Mouse (Mus musculus): ENCODE measurements at regions not wholly inside any gene's neighbourhood (a gene's known extent, or its start where the extent isn't known, plus 50 kb on each side); places are given as distances from the start of the nearest gene placed in this dataset.
A peak's percentile ranks its signal among the peaks of the same experiment; 100 is the strongest.

- 65% methylated on average over 2 of the region's 2 CpGs for WGBS
- Histone ChIP-seq H3K4me1 (ENCODE audit: insufficient read depth, low read depth, low read length) (no peaks in the 10 kb centered on the region), H3K9ac (replicated peaks; ENCODE audit: low read depth) (no peak overlapping the region), H3K4me2 (replicated peaks; ENCODE audit: low read depth, low read length) (no peak overlapping the region), H3K4me3 (ENCODE audit: low read depth, low read length) (no peak overlapping the region), H3K36me3 (ENCODE audit: insufficient read depth, low read length) (no peaks in the 10 kb centered on the region), H3K27me3 (replicated peaks; ENCODE audit: insufficient read depth, low read length) (no peaks in the 10 kb centered on the region), H3K9me3 (ENCODE audit: low read length) (no peaks in the 10 kb centered on the region), H3K27ac (ENCODE audit: low read length) (no peak overlapping the region)
- DNase-seq (ENCODE audit: low spot score) (no peak), ATAC-seq (no peak)
- no peak for TF ChIP-seq EP300 (IDR thresholded peaks at IDR 0.05)
- no peak for TF ChIP-seq CTCF (IDR thresholded peaks at IDR 0.05)
These were observed 56.8 kb upstream of the Gm3045 start for GRCm38 (mm10) chr13:56369600-56369999.

GRCm38 (mm10) chr13:56371374-56371773 is 55.0 kb upstream of the Gm3045 start:
- no peak for TF ChIP-seq EP300 (IDR thresholded peaks at IDR 0.05)
- no peak for TF ChIP-seq CTCF (IDR thresholded peaks at IDR 0.05)
- Histone ChIP-seq H3K9me3 (ENCODE audit: low read length) (no peaks in the 10 kb centered on the region), H3K36me3 (ENCODE audit: insufficient read depth, low read length) (no peaks in the 10 kb centered on the region), H3K9ac (replicated peaks; ENCODE audit: low read depth) (no peak overlapping the region), H3K4me1 (ENCODE audit: insufficient read depth, low read depth, low read length) (no peaks in the 10 kb centered on the region), H3K4me3 (ENCODE audit: low read depth, low read length) (no peak overlapping the region), H3K27ac (ENCODE audit: low read length) (no peak overlapping the region), H3K4me2 (replicated peaks; ENCODE audit: low read depth, low read length) (no peak overlapping the region), H3K27me3 (replicated peaks; ENCODE audit: insufficient read depth, low read length) (no peaks in the 10 kb centered on the region)
- 27% methylated on average over 5 of the region's 5 CpGs for WGBS
- ATAC-seq (no peak), DNase-seq (ENCODE audit: low spot score) (no peak)

- H3K4me2 ChIP-seq (replicated peaks; ENCODE audit: low read depth, low read length): 0 out of 2 replicates have a peak overlapping the region, but pooled peaks have one; percentile 5
- no peak overlapping the region for H3K9ac ChIP-seq (replicated peaks; ENCODE audit: low read depth)
- no peaks in the 10 kb centered on the region for H3K27me3 ChIP-seq (replicated peaks; ENCODE audit: insufficient read depth, low read length)
- TF ChIP-seq EP300 (IDR thresholded peaks at IDR 0.05) (no peak), CTCF (IDR thresholded peaks at IDR 0.05) (no peak)
- no peak for DNase-seq (ENCODE audit: low spot score)
- H3K27ac ChIP-seq (ENCODE audit: low read length): no peak overlapping the region
- H3K36me3 ChIP-seq (ENCODE audit: insufficient read depth, low read length): no peaks in the 10 kb centered on the region
- H3K9me3 ChIP-seq (ENCODE audit: low read length): no peaks in the 10 kb centered on the region
- 41% methylated on average over 19 of the region's 20 CpGs for WGBS
- H3K4me3 ChIP-seq (ENCODE audit: low read depth, low read length): no peak overlapping the region
- no peaks in the 10 kb centered on the region for H3K4me1 ChIP-seq (ENCODE audit: insufficient read depth, low read depth, low read length)
- ATAC-seq: no peak
These were observed 54.2 kb upstream of the Gm3045 start for GRCm38 (mm10) chr13:56372003-56372725.

GRCm38 (mm10) chr13:56372727-56373126 is 53.7 kb upstream of the Gm3045 start:
- 66% methylated on average over 6 of the region's 6 CpGs for WGBS
- Histone ChIP-seq H3K9ac (replicated peaks; ENCODE audit: low read depth) (no peak overlapping the region), H3K9me3 (ENCODE audit: low read length) (no peaks in the 10 kb centered on the region), H3K4me1 (ENCODE audit: insufficient read depth, low read depth, low read length) (no peaks in the 10 kb centered on the region), H3K4me3 (ENCODE audit: low read depth, low read length) (no peak overlapping the region), H3K4me2 (replicated peaks; ENCODE audit: low read depth, low read length) (no peak overlapping the region), H3K27me3 (replicated peaks; ENCODE audit: insufficient read depth, low read length) (no peaks in the 10 kb centered on the region), H3K27ac (ENCODE audit: low read length) (no peak overlapping the region), H3K36me3 (ENCODE audit: insufficient read depth, low read length) (no peaks in the 10 kb centered on the region)
- TF ChIP-seq EP300 (IDR thresholded peaks at IDR 0.05) (no peak), CTCF (IDR thresholded peaks at IDR 0.05) (peak; percentile 58)
- ATAC-seq (no peak), DNase-seq (ENCODE audit: low spot score) (no peak)
